Mouse (Mus musculus): ENCODE measurements around the gene Rab5c. TPM values are rescaled to one million over a fixed set of nuclear protein-coding genes. Genes with fewer than 3 reads are reported as not detected.
A peak's percentile ranks its signal among the peaks of the same experiment; 100 is the strongest.

Gene Rab5c
- total and polyA plus RNA-seq, 2 experiments from 2014 or later: 34.9 to 211 TPM

- no peak overlapping the region for H3K27ac ChIP-seq (ENCODE audit: low read depth, low read length)
- TF ChIP-seq CTCF (IDR thresholded peaks at IDR 0.05; ENCODE audit: low read depth): no peak
- H3K9me3 ChIP-seq (ENCODE audit: low read length): no peaks in the 10 kb centered on the region
- DNase-seq (no peak), ATAC-seq (no peak)
- peaks cover 38% of the 10 kb centered on the region for H3K36me3 ChIP-seq (ENCODE audit: insufficient read depth)
- no peaks in the 10 kb centered on the region for H3K4me1 ChIP-seq (ENCODE audit: insufficient read depth)
- 68% methylated on average over 11 of the region's 11 CpGs for WGBS
- H3K4me2 ChIP-seq (ENCODE audit: low read depth): no peak overlapping the region
- no peak overlapping the region for H3K9ac ChIP-seq
- H3K27me3 ChIP-seq (ENCODE audit: insufficient read depth, low read length): no peaks in the 10 kb centered on the region
- no peak overlapping the region for H3K4me3 ChIP-seq (ENCODE audit: low read depth, low read length)
These were observed 34.6 kb downstream of the Rab5c start for GRCm38 (mm10) chr11:100703366-100703765.

DNA sequence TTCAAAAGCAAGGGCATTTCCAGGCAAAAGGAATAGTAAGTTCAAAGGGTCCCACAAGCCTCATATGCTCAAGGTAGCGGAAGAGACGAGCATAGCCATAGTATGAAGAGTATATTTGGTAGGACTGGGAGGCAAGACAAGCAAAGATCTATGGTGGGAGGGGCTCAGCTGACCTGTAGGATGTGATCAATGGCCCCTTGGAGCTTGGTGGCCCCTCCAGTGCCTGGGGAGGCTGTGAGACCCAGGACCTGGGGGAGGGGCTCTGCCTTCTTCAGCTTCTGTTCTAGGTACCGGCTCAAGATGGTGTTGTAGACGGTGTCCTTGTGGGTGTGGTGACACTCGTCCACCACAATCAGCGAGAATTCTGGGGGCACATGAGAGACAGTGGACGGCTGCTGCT is 35.1 kb downstream of the Rab5c start:
- H3K4me2 ChIP-seq (ENCODE audit: low read depth): peak overlapping the region; percentile 16; the same call in 1 of the 2 replicates
- TF ChIP-seq CTCF (IDR thresholded peaks at IDR 0.05; ENCODE audit: low read depth): no peak
- 57% methylated on average over 7 of the region's 7 CpGs for WGBS
- H3K9ac ChIP-seq: no peak overlapping the region
- H3K9me3 ChIP-seq (ENCODE audit: low read length): no peaks in the 10 kb centered on the region
- no peaks in the 10 kb centered on the region for H3K4me1 ChIP-seq (ENCODE audit: insufficient read depth)
- H3K27ac ChIP-seq (ENCODE audit: low read depth, low read length): no peak overlapping the region
- H3K36me3 ChIP-seq (ENCODE audit: insufficient read depth): peaks cover 34% of the 10 kb centered on the region
- DNase-seq: no peak
- ATAC-seq: no peak
- no peaks in the 10 kb centered on the region for H3K27me3 ChIP-seq (ENCODE audit: insufficient read depth, low read length)
- no peak overlapping the region for H3K4me3 ChIP-seq (ENCODE audit: low read depth, low read length)

DNA sequence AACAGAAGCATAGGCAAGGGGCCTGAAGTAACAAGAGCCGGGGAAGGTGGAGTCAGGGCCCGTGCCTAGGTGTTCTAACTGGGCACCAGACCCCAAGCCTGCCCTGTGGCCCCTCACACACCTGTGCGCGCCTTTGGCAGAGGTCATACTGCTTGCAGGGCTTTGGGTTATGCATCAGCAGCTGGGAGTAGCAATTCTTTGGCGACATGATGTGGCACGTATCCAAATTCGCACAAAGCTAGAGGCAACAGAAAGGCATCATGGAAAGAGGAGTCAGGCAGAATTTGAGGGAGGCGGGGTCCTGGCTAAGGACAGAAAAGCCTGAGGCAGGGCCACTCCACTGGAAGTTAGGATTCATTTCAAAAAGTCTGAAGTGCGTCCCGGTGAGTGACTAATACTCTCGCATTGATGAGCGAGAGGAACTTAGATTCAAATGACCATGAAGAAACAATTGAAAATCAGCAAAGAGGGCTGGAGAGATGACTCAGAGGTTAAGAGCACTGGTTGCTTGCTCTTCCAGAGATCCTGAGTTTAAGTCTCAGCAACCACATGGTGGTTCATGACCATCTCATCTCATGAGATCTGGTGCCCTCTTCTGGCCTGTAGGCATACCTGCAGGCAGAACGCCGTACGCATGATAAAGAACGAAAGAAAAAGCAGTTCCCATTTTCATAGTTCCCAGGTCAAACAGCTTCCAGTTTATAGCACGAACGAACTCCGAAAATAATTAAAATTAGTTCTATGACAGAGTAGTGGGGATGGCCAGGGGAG is 35.7 kb downstream of the Rab5c start:
- no peak overlapping the region for H3K4me3 ChIP-seq (ENCODE audit: low read depth, low read length)
- H3K36me3 ChIP-seq (ENCODE audit: insufficient read depth): peaks cover 27% of the 10 kb centered on the region
- peak; percentile 96 for TF ChIP-seq CTCF (IDR thresholded peaks at IDR 0.05; ENCODE audit: low read depth)
- no peak overlapping the region for H3K27ac ChIP-seq (ENCODE audit: low read depth, low read length)
- DNase-seq (peak; percentile 89), ATAC-seq (peak; percentile 75)
- no peak overlapping the region for H3K9ac ChIP-seq
- WGBS: 33% methylated on average over 19 of the region's 19 CpGs
- H3K27me3 ChIP-seq (ENCODE audit: insufficient read depth, low read length): no peaks in the 10 kb centered on the region
- H3K4me1 ChIP-seq (ENCODE audit: insufficient read depth): no peaks in the 10 kb centered on the region
- H3K9me3 ChIP-seq (ENCODE audit: low read length): no peaks in the 10 kb centered on the region
- H3K4me2 ChIP-seq (ENCODE audit: low read depth): peak overlapping the region; percentile 16; the same call in 1 of the 2 replicates

GRCm38 (mm10) chr11:100701301-100701700 is 36.7 kb downstream of the Rab5c start:
- no peak for ATAC-seq
- H3K27ac ChIP-seq (ENCODE audit: low read depth, low read length): no peak overlapping the region
- H3K36me3 ChIP-seq (ENCODE audit: insufficient read depth): peaks cover 18% of the 10 kb centered on the region
- no peak overlapping the region; the same call in 1 of the 2 replicates for H3K4me2 ChIP-seq (ENCODE audit: low read depth)
- DNase-seq: no peak
- H3K4me3 ChIP-seq (ENCODE audit: low read depth, low read length): no peak overlapping the region
- no peaks in the 10 kb centered on the region for H3K27me3 ChIP-seq (ENCODE audit: insufficient read depth, low read length)
- H3K9ac ChIP-seq: no peak overlapping the region
- H3K9me3 ChIP-seq (ENCODE audit: low read length): no peaks in the 10 kb centered on the region
- no peak for TF ChIP-seq CTCF (IDR thresholded peaks at IDR 0.05; ENCODE audit: low read depth)
- 6% methylated on average over 14 of the region's 14 CpGs for WGBS
- H3K4me1 ChIP-seq (ENCODE audit: insufficient read depth): no peaks in the 10 kb centered on the region

GRCm38 (mm10) chr11:100700710-100701109 is 37.3 kb downstream of the Rab5c start:
- H3K9ac ChIP-seq: no peak overlapping the region
- no peaks in the 10 kb centered on the region for H3K4me1 ChIP-seq (ENCODE audit: insufficient read depth)
- DNase-seq (no peak), ATAC-seq (no peak)
- no peak overlapping the region for H3K4me2 ChIP-seq (ENCODE audit: low read depth)
- no peaks in the 10 kb centered on the region for H3K9me3 ChIP-seq (ENCODE audit: low read length)
- WGBS: 72% methylated on average over 3 of the region's 3 CpGs
- no peak overlapping the region for H3K4me3 ChIP-seq (ENCODE audit: low read depth, low read length)
- H3K27me3 ChIP-seq (ENCODE audit: insufficient read depth, low read length): no peaks in the 10 kb centered on the region
- TF ChIP-seq CTCF (IDR thresholded peaks at IDR 0.05; ENCODE audit: low read depth): no peak
- no peak overlapping the region for H3K27ac ChIP-seq (ENCODE audit: low read depth, low read length)
- H3K36me3 ChIP-seq (ENCODE audit: insufficient read depth): peaks cover 12% of the 10 kb centered on the region

- Histone ChIP-seq H3K9ac (no peak overlapping the region), H3K27me3 (ENCODE audit: insufficient read depth, low read length) (no peaks in the 10 kb centered on the region; the same call in 1 of the 2 replicates), H3K4me1 (ENCODE audit: insufficient read depth) (no peaks in the 10 kb centered on the region), H3K36me3 (ENCODE audit: insufficient read depth) (no peaks in the 10 kb centered on the region), H3K4me2 (ENCODE audit: low read depth) (no peak overlapping the region), H3K4me3 (ENCODE audit: low read depth, low read length) (no peak overlapping the region), H3K27ac (ENCODE audit: low read depth, low read length) (no peak overlapping the region), H3K9me3 (ENCODE audit: low read length) (no peaks in the 10 kb centered on the region)
- ATAC-seq (no peak), DNase-seq (no peak)
- WGBS: 77% methylated on average over 7 of the region's 7 CpGs
- TF ChIP-seq CTCF (IDR thresholded peaks at IDR 0.05; ENCODE audit: low read depth): no peak
These were observed 40.1 kb downstream of the Rab5c start for GRCm38 (mm10) chr11:100697921-100698320.

GRCm38 (mm10) chr11:100694926-100695325 is 43.1 kb downstream of the Rab5c start:
- peak; percentile 89 for TF ChIP-seq CTCF (IDR thresholded peaks at IDR 0.05; ENCODE audit: low read depth)
- H3K27ac ChIP-seq (ENCODE audit: low read depth, low read length): no peak overlapping the region
- no peak overlapping the region for H3K4me2 ChIP-seq (ENCODE audit: low read depth)
- ATAC-seq (peak; percentile 51; the same call in 1 of the 2 replicates), DNase-seq (peak; percentile 63)
- WGBS: 32% methylated on average over 5 of the region's 5 CpGs
- H3K36me3 ChIP-seq (ENCODE audit: insufficient read depth): no peaks in the 10 kb centered on the region
- H3K27me3 ChIP-seq (ENCODE audit: insufficient read depth, low read length): peaks cover 3% of the 10 kb centered on the region
- H3K4me1 ChIP-seq (ENCODE audit: insufficient read depth): no peaks in the 10 kb centered on the region
- H3K9me3 ChIP-seq (ENCODE audit: low read length): no peaks in the 10 kb centered on the region
- H3K4me3 ChIP-seq (ENCODE audit: low read depth, low read length): no peak overlapping the region
- no peak overlapping the region for H3K9ac ChIP-seq
